Mouse (Mus musculus): Measurements from ENCODE around the gene Baz2b.

The Baz2b gene

DNA sequence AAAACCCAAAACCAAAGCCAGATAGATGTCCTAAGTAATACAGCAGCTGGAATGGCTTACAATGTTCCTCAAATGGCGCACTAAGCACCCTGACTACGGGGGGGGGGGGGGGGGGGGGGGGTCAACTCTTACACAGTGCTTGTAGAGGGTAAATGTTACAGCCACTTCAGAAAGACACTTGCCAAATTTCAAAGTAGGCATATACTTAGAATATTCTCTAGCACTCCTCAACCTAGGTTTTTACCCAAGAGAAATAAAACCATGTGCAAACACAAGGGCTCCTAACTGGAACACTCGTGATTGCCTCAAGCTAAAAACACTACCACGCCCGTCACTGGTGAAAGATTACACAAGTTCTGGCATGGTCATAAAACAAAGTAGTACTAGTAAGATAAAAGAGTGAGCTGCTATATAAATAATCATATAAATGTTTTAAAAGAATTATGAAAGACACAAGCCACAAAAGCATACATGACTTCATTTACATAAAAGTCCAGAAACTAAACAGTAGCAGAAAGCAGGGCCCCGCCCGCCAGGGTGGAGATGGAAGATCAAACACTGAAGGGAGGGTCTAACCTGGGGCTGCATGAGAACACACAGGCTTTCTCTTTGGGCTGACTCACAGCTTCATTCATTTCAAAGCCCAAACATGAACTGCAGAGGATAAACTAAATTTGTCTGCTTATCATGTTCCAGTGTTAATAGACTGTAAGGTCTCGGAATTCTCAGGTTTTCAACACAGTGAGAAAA is 212.0 kb downstream of the Baz2b start:
- DNase-seq (ENCODE audit: low spot score) = no peak

GRCm38 (mm10) chr2:59996911-59997310 is 212.7 kb downstream of the Baz2b start:
- DNase-seq (ENCODE audit: low spot score) = no peak

DNA sequence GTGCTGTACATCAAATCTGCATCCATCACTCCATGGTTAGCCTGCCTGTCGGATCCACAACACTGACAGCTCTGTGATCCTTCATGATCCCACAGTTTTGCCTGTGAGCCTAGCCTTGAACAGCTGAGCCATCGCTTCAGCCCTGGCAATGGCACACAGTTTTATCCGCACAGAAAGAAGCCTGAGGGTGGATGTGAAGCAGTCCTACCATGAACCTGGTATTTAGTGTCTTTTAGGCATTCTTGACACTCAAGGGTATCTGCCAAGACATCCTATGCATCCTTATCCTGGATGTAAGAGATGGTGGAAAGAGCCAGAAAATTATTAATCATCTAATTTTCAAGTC is 216.5 kb downstream of the Baz2b start:
- DNase-seq (ENCODE audit: low spot score) = no peak

DNA sequence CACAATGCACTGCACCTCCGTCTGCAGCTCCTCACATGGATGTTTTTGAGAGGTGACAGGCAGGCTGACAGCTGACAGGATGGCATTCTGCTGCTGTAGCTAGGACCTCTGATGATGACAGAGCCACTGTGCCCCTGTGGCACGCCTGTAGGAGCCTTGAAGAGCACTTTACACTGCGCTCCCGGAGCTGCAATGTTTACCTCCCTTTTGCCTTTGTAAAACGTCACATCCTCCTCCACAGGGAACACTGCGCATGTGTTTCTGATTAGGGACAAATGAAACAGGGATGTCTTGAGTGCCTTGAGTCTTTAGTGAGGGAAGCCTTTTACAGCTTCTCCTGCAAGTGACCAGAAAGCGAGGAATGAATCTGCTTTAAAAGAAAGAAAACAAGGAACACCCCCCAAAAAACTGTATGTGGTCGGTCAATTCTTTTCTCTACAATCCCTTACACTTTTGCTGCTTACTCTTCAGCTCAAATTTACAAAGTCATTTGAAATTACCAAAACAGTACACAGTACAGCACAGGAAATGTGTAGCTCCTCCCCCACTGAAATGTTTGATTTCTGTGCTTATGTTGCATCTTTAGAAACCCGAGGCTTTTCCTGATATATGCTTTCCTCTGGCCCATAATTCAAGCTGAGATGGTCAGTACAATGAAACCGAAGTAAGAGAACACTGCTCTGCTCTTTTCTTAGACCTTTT is 217.0 kb downstream of the Baz2b start:
- no peak for DNase-seq (ENCODE audit: low spot score)

DNA sequence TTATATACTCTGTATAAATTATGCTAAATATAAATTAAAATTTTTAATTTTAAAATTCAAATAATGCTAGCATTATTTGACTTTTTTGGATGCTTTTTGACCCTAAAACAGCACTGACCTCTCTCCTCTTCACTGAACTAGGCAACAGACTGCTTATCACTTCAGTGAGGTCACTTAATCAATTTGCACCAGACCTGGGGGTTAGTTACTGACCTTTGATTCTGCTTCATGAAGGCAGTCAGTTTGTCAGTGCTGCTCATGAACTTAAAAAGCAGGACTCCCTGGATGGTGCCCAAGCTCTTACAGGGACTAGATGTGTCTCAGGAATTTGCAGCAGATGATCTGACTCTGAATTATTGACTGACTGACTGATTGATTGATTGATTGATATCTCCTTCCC is 217.9 kb downstream of the Baz2b start:
- no peak for DNase-seq (ENCODE audit: low spot score)

DNA sequence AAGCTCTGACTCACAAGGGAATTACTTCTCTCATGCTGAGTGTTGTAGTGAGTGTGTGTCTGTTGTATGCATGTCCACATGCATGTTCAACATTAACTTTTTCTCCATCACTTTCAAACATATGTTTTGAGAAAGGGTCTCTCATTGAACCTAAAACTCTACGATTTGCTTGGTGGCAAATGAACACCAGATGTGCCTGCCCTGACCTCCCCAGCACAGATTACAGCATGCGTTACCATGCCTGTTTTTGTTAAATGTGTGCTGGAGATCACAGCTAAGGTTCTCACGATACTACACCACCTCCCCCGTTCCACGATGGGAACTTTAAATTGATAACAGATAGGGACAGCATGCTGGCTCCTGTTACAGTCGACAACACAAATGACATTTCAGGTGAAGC is 222.1 kb downstream of the Baz2b start:
- DNase-seq (ENCODE audit: low spot score) = no peak

- no peak for DNase-seq (ENCODE audit: low spot score)
Observed at GRCm38 (mm10) chr2:59979488-59980220, 230.0 kb downstream of the Baz2b start.

- no peak for DNase-seq (ENCODE audit: low spot score)
Observed at GRCm38 (mm10) chr2:59976680-59977079, 233.0 kb downstream of the Baz2b start.

DNA sequence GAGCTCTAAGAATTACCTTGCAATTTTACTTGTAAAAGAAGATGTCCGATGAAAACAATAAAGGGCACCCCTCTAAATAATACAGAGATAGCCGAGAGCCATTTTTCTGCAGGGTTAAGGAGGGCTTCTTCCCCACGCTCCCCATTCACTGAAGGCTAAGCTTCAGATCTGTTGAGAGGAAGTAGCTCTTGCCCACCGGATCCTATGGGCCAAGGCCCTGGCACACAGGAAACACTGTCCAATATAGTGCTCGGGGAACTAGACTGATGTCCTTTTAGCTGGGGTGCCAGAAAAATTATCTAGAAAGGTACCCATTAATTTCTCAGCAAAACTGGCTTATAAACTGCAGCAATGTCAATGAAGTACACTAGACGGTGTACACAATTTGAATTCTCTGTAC is 233.9 kb downstream of the Baz2b start:
- DNase-seq (ENCODE audit: low spot score) = no peak

- DNase-seq (ENCODE audit: low spot score) = no peak
Observed at GRCm38 (mm10) chr2:59973962-59974361, 235.7 kb downstream of the Baz2b start.

- DNase-seq (ENCODE audit: low spot score) = no peak
Observed at GRCm38 (mm10) chr2:59973104-59973641, 236.5 kb downstream of the Baz2b start.

GRCm38 (mm10) chr2:59970511-59970910 is 239.1 kb downstream of the Baz2b start:
- no peak for DNase-seq (ENCODE audit: low spot score)

DNA sequence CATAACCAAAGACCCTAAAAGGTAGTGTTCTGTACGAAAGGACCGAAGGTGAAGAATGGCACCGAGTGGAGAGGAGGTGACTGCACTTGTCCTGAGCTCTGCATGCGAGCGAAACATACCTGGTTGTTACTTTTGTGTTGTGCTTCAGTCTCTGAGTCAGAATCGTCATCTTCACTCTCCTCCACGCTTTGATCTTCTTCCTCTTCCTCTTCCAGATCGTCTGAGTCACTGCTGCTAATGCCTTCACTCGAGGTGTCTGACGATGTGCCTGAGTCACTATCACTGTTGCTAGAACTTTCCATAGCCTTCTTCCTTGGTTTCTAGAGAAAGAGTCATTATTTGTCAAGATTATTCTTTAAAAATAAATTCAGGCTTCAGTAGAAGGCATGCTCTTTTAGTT is 240.5 kb downstream of the Baz2b start:
- DNase-seq (ENCODE audit: low spot score) = no peak

GRCm38 (mm10) chr2:59968593-59968992 is 241.0 kb downstream of the Baz2b start:
- DNase-seq (ENCODE audit: low spot score) = no peak

DNA sequence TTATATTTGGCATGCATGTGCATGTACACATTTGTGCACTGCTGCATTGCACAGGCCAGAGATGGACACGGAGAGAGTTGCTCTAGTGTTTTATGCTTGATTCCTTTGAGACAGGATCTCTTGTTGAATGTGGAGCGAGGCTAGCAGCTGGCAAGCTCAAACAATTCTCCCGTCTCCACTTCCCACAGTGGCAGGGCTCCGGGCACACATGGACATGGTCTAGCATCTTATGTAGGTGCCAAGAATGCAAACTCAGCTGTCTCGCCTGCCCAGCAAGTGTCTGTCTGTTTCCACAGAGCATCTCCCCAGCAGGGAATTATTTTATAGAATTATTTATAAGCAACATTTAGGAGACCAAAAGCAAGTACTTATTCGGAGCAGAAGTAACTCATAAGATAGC is 243.2 kb downstream of the Baz2b start:
- no peak for DNase-seq (ENCODE audit: low spot score)

DNA sequence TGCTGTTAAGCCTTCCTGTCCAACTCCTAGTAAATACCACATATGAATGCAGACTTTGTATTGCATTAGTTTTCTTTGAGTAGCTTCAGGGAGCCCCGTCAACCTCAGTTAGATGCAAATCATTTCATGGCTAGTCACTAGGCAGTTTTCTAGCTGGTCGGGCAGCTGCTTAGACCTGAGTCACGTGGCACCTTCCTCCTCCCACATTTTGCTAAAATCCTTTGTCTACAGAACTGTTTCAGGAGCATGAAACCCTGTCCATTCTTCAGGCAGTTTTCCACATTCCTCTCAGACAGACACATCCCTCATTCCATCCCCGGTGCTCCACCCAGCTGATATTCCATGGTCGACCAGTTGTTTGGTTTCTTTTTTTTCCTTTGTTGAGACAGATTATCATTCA is 246.6 kb downstream of the Baz2b start:
- no peak for DNase-seq (ENCODE audit: low spot score)

- no peak for DNase-seq (ENCODE audit: low spot score)
Observed at GRCm38 (mm10) chr2:59962579-59962978, 247.1 kb downstream of the Baz2b start.

DNA sequence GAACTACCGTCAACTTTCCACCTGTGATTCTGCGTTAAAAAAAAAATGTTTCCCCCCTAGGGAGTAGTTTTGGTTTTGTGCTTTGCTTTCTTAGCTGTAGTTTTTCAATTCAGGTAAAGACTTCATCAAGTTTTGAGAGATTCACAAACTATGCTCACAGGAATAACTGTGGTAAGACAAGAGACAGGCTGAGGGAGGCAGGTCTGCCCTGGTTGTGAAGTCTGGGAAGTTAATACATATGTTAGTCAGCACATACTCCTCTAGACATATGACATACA is 249.2 kb downstream of the Baz2b start:
- no peak for DNase-seq (ENCODE audit: low spot score)

DNA sequence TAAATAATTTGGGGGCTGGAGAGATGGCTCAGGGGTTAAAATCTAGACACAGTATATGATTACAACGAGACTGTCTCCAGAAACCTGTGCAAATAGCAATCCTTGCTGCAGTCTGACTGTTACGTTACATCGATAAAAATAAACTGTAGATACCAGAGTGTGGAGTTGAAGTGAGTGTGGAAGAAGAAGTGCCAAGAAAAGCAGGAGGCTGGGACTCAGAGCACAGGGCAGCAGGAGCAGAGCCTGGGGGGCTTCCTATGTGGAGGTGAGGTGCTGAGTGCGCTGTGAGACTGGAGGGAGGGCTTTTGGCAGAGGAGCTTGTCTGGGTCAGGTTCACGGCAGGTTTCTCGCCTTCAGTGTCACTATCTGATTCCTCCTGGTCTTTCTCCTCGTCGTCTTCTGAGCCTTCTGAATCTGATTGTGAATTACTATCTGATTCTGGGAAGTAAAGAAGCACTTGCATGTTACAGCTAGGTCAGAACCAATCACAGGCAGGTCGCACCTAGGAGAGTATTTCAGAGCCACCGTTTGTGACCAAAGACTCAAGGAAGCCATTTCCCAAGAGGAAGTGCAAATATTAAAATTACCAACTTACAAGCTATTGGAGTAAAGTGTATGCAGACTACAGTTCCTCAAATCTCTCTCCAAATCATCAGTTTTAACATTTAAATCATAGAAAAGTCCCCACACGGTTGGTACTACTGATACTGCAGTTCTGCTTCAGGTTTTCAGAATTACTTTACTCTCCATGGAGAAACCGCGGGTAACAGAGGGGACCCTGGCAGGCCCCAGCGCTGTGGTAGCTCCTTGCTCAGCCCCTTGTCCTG is 249.8 kb downstream of the Baz2b start:
- no peak for DNase-seq (ENCODE audit: low spot score)

- no peak for DNase-seq (ENCODE audit: low spot score)
Observed at GRCm38 (mm10) chr2:59958543-59958942, 251.1 kb downstream of the Baz2b start.

GRCm38 (mm10) chr2:59955916-59956315 is 253.7 kb downstream of the Baz2b start:
- no peak for DNase-seq (ENCODE audit: low spot score)

GRCm38 (mm10) chr2:59954791-59955190 is 254.8 kb downstream of the Baz2b start:
- no peak for DNase-seq (ENCODE audit: low spot score)

Measured in urinary bladder, postnatal 10 days (tissue).